Mouse (Mus musculus): ENCODE measurements at regions not wholly inside any gene's neighbourhood (a gene's known extent, or its start where the extent isn't known, plus 50 kb on each side); places are given as distances from the start of the nearest gene placed in this dataset.

DNA sequence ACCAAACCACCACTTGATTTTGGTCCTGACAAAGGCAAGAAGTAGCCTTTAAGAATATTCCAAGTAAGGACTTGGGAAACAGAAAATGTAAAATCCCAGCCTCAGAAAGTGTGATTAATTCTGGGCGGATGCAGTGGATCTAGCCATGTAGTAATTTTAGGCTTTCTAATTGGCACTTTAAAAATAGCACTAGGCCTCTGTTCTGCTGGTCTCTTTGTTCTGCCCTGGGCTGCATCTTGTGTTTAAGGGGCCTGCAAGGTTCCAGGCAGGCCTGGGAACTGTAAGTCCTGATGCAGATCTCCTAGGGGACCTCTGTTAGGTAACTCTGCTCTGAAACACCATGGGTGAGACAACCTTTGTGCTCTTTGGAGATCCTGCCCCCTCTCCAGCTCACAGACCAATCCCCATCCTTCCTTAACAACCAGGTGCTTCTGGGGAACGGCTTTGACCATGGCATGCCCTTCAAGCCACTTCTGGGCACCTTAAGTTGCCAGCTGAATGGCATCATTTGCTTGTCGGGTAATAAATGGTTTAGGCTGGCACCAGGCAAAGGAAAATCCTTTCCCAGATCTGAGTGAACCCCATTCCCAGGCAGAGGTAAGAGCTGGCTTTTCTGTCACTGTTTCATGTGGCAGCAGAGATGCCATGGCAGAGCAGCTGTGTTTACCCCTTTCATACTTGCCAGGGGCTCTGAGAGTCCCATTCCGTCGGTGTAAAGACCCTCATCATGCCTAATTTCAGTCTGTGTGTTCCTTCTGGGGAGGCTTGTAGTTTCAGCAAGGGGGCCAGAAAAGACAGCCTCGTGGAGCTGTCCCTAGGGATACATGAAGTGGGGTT lies 115.3 kb upstream of the Peli2 start:
- ATAC-seq (ENCODE audit: low read depth) (no peak), DNase-seq (ENCODE audit: low spot score) (no peak)
- Histone ChIP-seq H3K9ac (ENCODE audit: low read depth, low read length) (no peak overlapping the region), H3K27me3 (replicated peaks; ENCODE audit: control insufficient read depth, insufficient read depth, low read length) (no peaks in the 10 kb centered on the region), H3K4me1 (ENCODE audit: control insufficient read depth, insufficient read depth, low read length) (no peaks in the 10 kb centered on the region), H3K4me3 (ENCODE audit: low read depth, low read length) (no peak overlapping the region), H3K4me2 (ENCODE audit: low read depth, low read length) (no peak overlapping the region), H3K27ac (replicated peaks; ENCODE audit: low read depth, low read length) (no peak overlapping the region), H3K36me3 (ENCODE audit: control insufficient read depth, insufficient read depth, low read length) (no peaks in the 10 kb centered on the region), H3K9me3 (ENCODE audit: control insufficient read depth, low read length) (no peaks in the 10 kb centered on the region)
- 64% methylated on average over 6 of the region's 6 CpGs for WGBS

- H3K9me3 ChIP-seq (ENCODE audit: control insufficient read depth, low read length) = no peaks in the 10 kb centered on the region
- WGBS = 60% methylated on average over 1 of the region's 1 CpGs
- H3K27me3 ChIP-seq (replicated peaks; ENCODE audit: control insufficient read depth, insufficient read depth, low read length) = no peaks in the 10 kb centered on the region
- H3K36me3 ChIP-seq (ENCODE audit: control insufficient read depth, insufficient read depth, low read length) = no peaks in the 10 kb centered on the region
- H3K4me2 ChIP-seq (ENCODE audit: low read depth, low read length) = no peak overlapping the region
- H3K4me1 ChIP-seq (ENCODE audit: control insufficient read depth, insufficient read depth, low read length) = no peaks in the 10 kb centered on the region
- H3K9ac ChIP-seq (ENCODE audit: low read depth, low read length) = no peak overlapping the region
- H3K27ac ChIP-seq (replicated peaks; ENCODE audit: low read depth, low read length) = no peak overlapping the region
- ATAC-seq (ENCODE audit: low read depth) (no peak), DNase-seq (ENCODE audit: low spot score) (no peak)
- H3K4me3 ChIP-seq (ENCODE audit: low read depth, low read length) = no peak overlapping the region
These were observed 114.7 kb upstream of the Peli2 start for GRCm38 (mm10) chr14:48005929-48006309.

- ATAC-seq (ENCODE audit: low read depth) = no peak
- WGBS = 69% methylated on average over 2 of the region's 2 CpGs
- Histone ChIP-seq H3K27me3 (replicated peaks; ENCODE audit: control insufficient read depth, insufficient read depth, low read length) (no peaks in the 10 kb centered on the region), H3K9ac (ENCODE audit: low read depth, low read length) (no peak overlapping the region), H3K36me3 (ENCODE audit: control insufficient read depth, insufficient read depth, low read length) (no peaks in the 10 kb centered on the region), H3K27ac (replicated peaks; ENCODE audit: low read depth, low read length) (no peak overlapping the region), H3K9me3 (ENCODE audit: control insufficient read depth, low read length) (no peaks in the 10 kb centered on the region), H3K4me3 (ENCODE audit: low read depth, low read length) (no peak overlapping the region), H3K4me2 (ENCODE audit: low read depth, low read length) (no peak overlapping the region), H3K4me1 (ENCODE audit: control insufficient read depth, insufficient read depth, low read length) (no peaks in the 10 kb centered on the region)
- DNase-seq (ENCODE audit: low spot score) = no peak
These were observed 108.0 kb upstream of the Peli2 start for GRCm38 (mm10) chr14:48012361-48013215.

GRCm38 (mm10) chr14:48013431-48013830 lies 107.2 kb upstream of the Peli2 start:
- Histone ChIP-seq H3K4me3 (ENCODE audit: low read depth, low read length) (no peak overlapping the region), H3K4me2 (ENCODE audit: low read depth, low read length) (no peak overlapping the region), H3K9me3 (ENCODE audit: control insufficient read depth, low read length) (no peaks in the 10 kb centered on the region), H3K27me3 (replicated peaks; ENCODE audit: control insufficient read depth, insufficient read depth, low read length) (no peaks in the 10 kb centered on the region), H3K36me3 (ENCODE audit: control insufficient read depth, insufficient read depth, low read length) (no peaks in the 10 kb centered on the region), H3K9ac (ENCODE audit: low read depth, low read length) (no peak overlapping the region), H3K4me1 (ENCODE audit: control insufficient read depth, insufficient read depth, low read length) (no peaks in the 10 kb centered on the region), H3K27ac (replicated peaks; ENCODE audit: low read depth, low read length) (no peak overlapping the region)
- no peak for ATAC-seq (ENCODE audit: low read depth)
- 86% methylated on average over 1 of the region's 1 CpGs for WGBS
- no peak for DNase-seq (ENCODE audit: low spot score)

GRCm38 (mm10) chr14:48014776-48015175 lies 105.8 kb upstream of the Peli2 start:
- H3K4me1 ChIP-seq (ENCODE audit: control insufficient read depth, insufficient read depth, low read length) = no peaks in the 10 kb centered on the region
- no peak overlapping the region for H3K4me3 ChIP-seq (ENCODE audit: low read depth, low read length)
- ATAC-seq (ENCODE audit: low read depth) = no peak
- H3K36me3 ChIP-seq (ENCODE audit: control insufficient read depth, insufficient read depth, low read length) = no peaks in the 10 kb centered on the region
- H3K27ac ChIP-seq (replicated peaks; ENCODE audit: low read depth, low read length) = no peak overlapping the region
- 85% methylated on average over 2 of the region's 2 CpGs for WGBS
- H3K9me3 ChIP-seq (ENCODE audit: control insufficient read depth, low read length) = no peaks in the 10 kb centered on the region
- no peaks in the 10 kb centered on the region for H3K27me3 ChIP-seq (replicated peaks; ENCODE audit: control insufficient read depth, insufficient read depth, low read length)
- H3K9ac ChIP-seq (ENCODE audit: low read depth, low read length) = no peak overlapping the region
- H3K4me2 ChIP-seq (ENCODE audit: low read depth, low read length) = no peak overlapping the region
- DNase-seq (ENCODE audit: low spot score) = no peak

- WGBS = 80% methylated on average over 6 of the region's 6 CpGs
- no peak overlapping the region for H3K4me2 ChIP-seq (ENCODE audit: low read depth, low read length)
- H3K9ac ChIP-seq (ENCODE audit: low read depth, low read length) = no peak overlapping the region
- ATAC-seq (ENCODE audit: low read depth) = no peak
- H3K36me3 ChIP-seq (ENCODE audit: control insufficient read depth, insufficient read depth, low read length) = no peaks in the 10 kb centered on the region
- H3K27ac ChIP-seq (replicated peaks; ENCODE audit: low read depth, low read length) = no peak overlapping the region
- no peaks in the 10 kb centered on the region for H3K27me3 ChIP-seq (replicated peaks; ENCODE audit: control insufficient read depth, insufficient read depth, low read length)
- DNase-seq (ENCODE audit: low spot score) = no peak
- no peak overlapping the region for H3K4me3 ChIP-seq (ENCODE audit: low read depth, low read length)
- H3K9me3 ChIP-seq (ENCODE audit: control insufficient read depth, low read length) = no peaks in the 10 kb centered on the region
- no peaks in the 10 kb centered on the region for H3K4me1 ChIP-seq (ENCODE audit: control insufficient read depth, insufficient read depth, low read length)
These were observed 102.7 kb upstream of the Peli2 start for GRCm38 (mm10) chr14:48017971-48018370.

- no peaks in the 10 kb centered on the region for H3K36me3 ChIP-seq (ENCODE audit: control insufficient read depth, insufficient read depth, low read length)
- no peaks in the 10 kb centered on the region for H3K4me1 ChIP-seq (ENCODE audit: control insufficient read depth, insufficient read depth, low read length)
- H3K4me3 ChIP-seq (ENCODE audit: low read depth, low read length) = no peak overlapping the region
- no peak for ATAC-seq (ENCODE audit: low read depth)
- H3K4me2 ChIP-seq (ENCODE audit: low read depth, low read length) = no peak overlapping the region
- no peaks in the 10 kb centered on the region for H3K27me3 ChIP-seq (replicated peaks; ENCODE audit: control insufficient read depth, insufficient read depth, low read length)
- WGBS = 76% methylated on average over 5 of the region's 5 CpGs
- no peak for DNase-seq (ENCODE audit: low spot score)
- H3K9me3 ChIP-seq (ENCODE audit: control insufficient read depth, low read length) = no peaks in the 10 kb centered on the region
- no peak overlapping the region for H3K9ac ChIP-seq (ENCODE audit: low read depth, low read length)
- no peak overlapping the region for H3K27ac ChIP-seq (replicated peaks; ENCODE audit: low read depth, low read length)
These were observed 101.3 kb upstream of the Peli2 start for GRCm38 (mm10) chr14:48019331-48019730.

DNA sequence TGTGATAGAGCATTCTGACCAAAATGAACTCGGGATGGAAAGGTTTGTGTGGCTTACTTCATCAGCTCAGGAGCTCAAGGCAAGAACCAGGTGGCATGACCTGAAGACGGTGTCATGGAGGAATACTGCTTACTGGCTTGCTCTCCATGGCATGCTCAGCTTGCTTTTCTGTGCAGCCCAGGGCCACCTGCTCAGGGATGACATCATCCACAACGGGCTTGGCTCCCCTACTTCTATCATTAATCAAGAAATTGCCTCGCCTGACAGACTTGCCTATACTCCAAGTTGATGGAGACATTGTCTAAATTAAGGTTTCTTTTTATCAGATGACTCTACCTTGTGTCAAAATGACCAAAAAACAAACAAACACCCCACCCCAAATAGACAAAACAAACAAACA lies 98.4 kb upstream of the Peli2 start:
- Histone ChIP-seq H3K4me2 (ENCODE audit: low read depth, low read length) (no peak overlapping the region), H3K27ac (replicated peaks; ENCODE audit: low read depth, low read length) (no peak overlapping the region), H3K27me3 (replicated peaks; ENCODE audit: control insufficient read depth, insufficient read depth, low read length) (no peaks in the 10 kb centered on the region), H3K9ac (ENCODE audit: low read depth, low read length) (no peak overlapping the region), H3K4me3 (ENCODE audit: low read depth, low read length) (no peak overlapping the region), H3K36me3 (ENCODE audit: control insufficient read depth, insufficient read depth, low read length) (no peaks in the 10 kb centered on the region), H3K4me1 (ENCODE audit: control insufficient read depth, insufficient read depth, low read length) (no peaks in the 10 kb centered on the region), H3K9me3 (ENCODE audit: control insufficient read depth, low read length) (0 out of 2 replicates have a peak, but pooled peaks cover 2% of the 10 kb centered on the region)
- 77% methylated on average over 4 of the region's 4 CpGs for WGBS
- ATAC-seq (ENCODE audit: low read depth) = no peak
- no peak for DNase-seq (ENCODE audit: low spot score)

All from embryonic facial prominence, embryonic 14.5 days (tissue).